ENCODE assay signal across 8 mouse cellular contexts in genomic region chr19:32304898-32305297, GRCm38 (mm10).
DNase-seq lines count a peak whose midpoint lies in the region; ATAC-seq and TF ChIP-seq lines count a peak whose summit lies in the region.

No protein-coding gene starts in this region.

- H3K4me2 ChIP-seq in liver, embryonic 12.5 days: no peak overlapping the region
- no peak overlapping the region for H3K4me2 ChIP-seq in liver, embryonic 11.5 days

- H3K9ac ChIP-seq in liver, embryonic 12.5 days: no peak overlapping the region
- H3K9ac ChIP-seq in liver, embryonic 11.5 days (ENCODE audit: low read depth, low read length): no peak overlapping the region

- no peaks in the 10 kb centered on the region for H3K79me2 ChIP-seq in macrophage (ENCODE audit: inconsistent target)

- no peak for ATAC-seq in liver, embryonic 12.5 days
- ATAC-seq in liver, embryonic 11.5 days (replicated peaks; ENCODE audit: low FRiP score): no peak; the same call in 1 of the 2 replicates

- no peak for TF ChIP-seq CTCF in gastrocnemius, adult 2 months (IDR thresholded peaks at IDR 0.05)
- TF ChIP-seq CTCF in kidney, adult 2 months (conservative IDR thresholded peaks at IDR 0.05; ENCODE audit: insufficient read depth, insufficient read length, low read depth, low read length): no peak

- no peak for TF ChIP-seq POLR2A in kidney, adult 2 months (IDR thresholded peaks at IDR 0.05; ENCODE audit: low read depth, low read length)

- H3K27ac ChIP-seq in liver, embryonic 12.5 days: peak overlapping the region; percentile 78
- H3K27ac ChIP-seq in liver, embryonic 11.5 days (ENCODE audit: low read depth, low read length): no peak overlapping the region
- H3K27ac ChIP-seq in gastrocnemius, adult 2 months: peak overlapping the region; percentile 91
- H3K27ac ChIP-seq in kidney, adult 2 months (ENCODE audit: insufficient read depth, low read depth, low read length): peak overlapping the region; percentile 99
- H3K27ac ChIP-seq in macrophage: peak overlapping the region; percentile 75

- H3K27me3 ChIP-seq in liver, embryonic 12.5 days (replicated peaks): no peaks in the 10 kb centered on the region
- H3K27me3 ChIP-seq in liver, embryonic 11.5 days (replicated peaks; ENCODE audit: control insufficient read depth, insufficient read depth, low read length): no peaks in the 10 kb centered on the region
- no peaks in the 10 kb centered on the region for H3K27me3 ChIP-seq in kidney, adult 2 months (replicated peaks; ENCODE audit: control insufficient read depth, insufficient read depth, low read length)

- no peak for DNase-seq in liver, embryonic 11.5 days (ENCODE audit: low spot score)
- peak; percentile 76 for DNase-seq in gastrocnemius, adult 2 months
- DNase-seq in kidney, adult 2 months: peak; percentile 88
- DNase-seq in layer of hippocampus, postnatal 36 days: no peak
- no peak for DNase-seq in ovary, postnatal 14 days (ENCODE audit: low spot score)
- DNase-seq in left cerebral cortex, adult 9 months (ENCODE audit: low spot score in 2 of 2): no peak

- no peak overlapping the region for H3K4me3 ChIP-seq in liver, embryonic 12.5 days
- H3K4me3 ChIP-seq in liver, embryonic 11.5 days (ENCODE audit: low read depth, low read length): no peak overlapping the region
- peak overlapping the region; percentile 27 for H3K4me3 ChIP-seq in gastrocnemius, adult 2 months
- H3K4me3 ChIP-seq in kidney, adult 2 months (ENCODE audit: insufficient read depth, low read depth, low read length): no peak overlapping the region
- no peak overlapping the region for H3K4me3 ChIP-seq in macrophage (ENCODE audit: inconsistent target)

- intact Hi-C loops in gastrocnemius, adult 2 months (cut with DNase I): loop anchor here (5.0 kb wide), 1 partner anchor 93 kb away; no protein-coding TSS in a partner anchor

- H3K9me3 ChIP-seq in liver, embryonic 12.5 days (replicated peaks): no peaks in the 10 kb centered on the region
- H3K9me3 ChIP-seq in liver, embryonic 11.5 days (ENCODE audit: control insufficient read depth, low read length): no peaks in the 10 kb centered on the region

- H3K4me1 ChIP-seq in liver, embryonic 12.5 days: peaks cover 23% of the 10 kb centered on the region
- 0 out of 2 replicates have a peak, but pooled peaks cover 4% of the 10 kb centered on the region for H3K4me1 ChIP-seq in liver, embryonic 11.5 days (replicated peaks; ENCODE audit: control insufficient read depth, insufficient read depth, low read length)
- H3K4me1 ChIP-seq in kidney, adult 2 months (ENCODE audit: control insufficient read depth, insufficient read depth, low read length): peaks cover 16% of the 10 kb centered on the region

- WGBS in liver, embryonic 12.5 days (ENCODE audit: insufficient replicate concordance): 54% methylated on average over 4 of the region's 4 CpGs
- WGBS in liver, embryonic 11.5 days: 58% methylated on average over 4 of the region's 4 CpGs
- 24% methylated on average over 4 of the region's 4 CpGs for WGBS in kidney, adult 2 months
- WGBS in macrophage (ENCODE audit: missing documents): 48% methylated on average over 4 of the region's 4 CpGs

- no peaks in the 10 kb centered on the region for H3K36me3 ChIP-seq in liver, embryonic 12.5 days
- no peaks in the 10 kb centered on the region for H3K36me3 ChIP-seq in liver, embryonic 11.5 days (ENCODE audit: control insufficient read depth, insufficient read depth, low read length)
- H3K36me3 ChIP-seq in kidney, adult 2 months (ENCODE audit: control insufficient read depth, insufficient read depth, low read length): no peaks in the 10 kb centered on the region
- H3K36me3 ChIP-seq in macrophage (ENCODE audit: inconsistent target): no peaks in the 10 kb centered on the region

Comparison
In these comparisons a context has a peak if more than half of its experiments do, and no peak if none do; other contexts are left out.
1. DNase-seq: peak in gastrocnemius, adult 2 months (single experiment) and kidney, adult 2 months (single experiment); none in liver, embryonic 11.5 days (single experiment), layer of hippocampus, postnatal 36 days (0 of 2), ovary, postnatal 14 days (single experiment) and left cerebral cortex, adult 9 months (0 of 2).